ENCODE assay signal across 9 mouse cellular contexts in the genomic region with DNA sequence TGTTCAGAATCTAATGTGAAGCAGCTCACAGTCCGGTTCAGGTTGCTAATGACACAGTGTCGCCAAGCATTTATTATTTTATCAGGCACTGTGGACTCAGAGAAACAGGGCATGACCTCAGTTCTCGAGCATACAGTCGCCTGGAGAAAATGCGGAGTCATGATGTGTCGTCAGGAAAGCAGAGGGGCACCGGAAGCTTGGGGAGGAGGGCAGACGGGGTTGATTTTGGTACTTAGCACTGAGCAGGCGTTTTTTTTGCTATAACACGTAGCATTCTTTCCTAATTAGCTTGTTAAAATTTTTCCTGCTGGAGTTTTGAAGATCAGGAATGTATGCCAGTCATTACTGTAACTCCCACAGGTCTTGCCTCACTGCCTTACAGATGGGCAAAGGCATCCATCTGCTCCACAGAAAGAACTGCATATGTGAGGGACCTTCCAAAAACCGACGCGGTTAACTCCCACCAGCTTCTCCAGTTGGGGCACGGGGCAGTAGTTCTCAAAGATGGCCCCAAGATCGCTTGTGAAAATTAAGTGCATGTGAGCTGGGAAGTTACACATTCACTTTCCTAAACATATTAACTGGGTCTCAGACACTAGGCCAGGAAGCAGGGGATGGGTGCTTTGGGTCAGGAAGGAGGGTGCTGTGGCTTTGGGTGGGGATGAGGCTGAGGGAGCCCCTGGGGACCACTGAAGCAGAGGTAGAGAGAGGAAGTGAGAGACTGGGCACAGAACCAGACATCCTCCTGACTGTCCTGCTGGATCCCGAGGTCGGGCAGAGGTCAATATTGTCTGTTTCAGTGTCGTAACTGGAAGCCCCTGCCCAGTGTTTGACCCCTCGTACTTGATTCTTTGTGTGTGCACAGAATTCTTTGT. TPM values are rescaled to one million over a fixed set of nuclear protein-coding genes. Genes with fewer than 3 reads are reported as not detected.
DNase-seq lines count a peak whose midpoint lies in the region; ATAC-seq and TF ChIP-seq lines count a peak whose summit lies in the region.
"Had no signal": no experiment of that assay in that cellular context is flagged by ENCODE, and none has a peak within 500 bp of the region (broad histone marks: within the 10 kb centered on the region; RNA-seq: fewer than 3 reads in every experiment).

No protein-coding gene starts in this region.

- no peak for ATAC-seq in liver, embryonic 15.5 days (ENCODE audit: insufficient read depth)

- H3K9me3 ChIP-seq in ES-E14 (ENCODE audit: control insufficient read depth, insufficient read depth, low read depth, low read length), result no peaks in the 10 kb centered on the region
- H3K9me3 ChIP-seq in liver, embryonic 15.5 days (replicated peaks), result no peaks in the 10 kb centered on the region
- H3K9me3 ChIP-seq: hindbrain, embryonic 15.5 days had no signal

- H3K4me2 ChIP-seq in liver, embryonic 15.5 days, result peak overlapping the region; percentile 9
- H3K4me2 ChIP-seq: hindbrain, embryonic 15.5 days had no signal

- peak overlapping the region; percentile 47 for H3K27ac ChIP-seq in ES-E14 (ENCODE audit: insufficient read depth, low read depth, low read length, poor library complexity, severe bottlenecking)
- H3K27ac ChIP-seq in liver, embryonic 15.5 days (replicated peaks), result no peak overlapping the region
- H3K27ac ChIP-seq: hindbrain, embryonic 15.5 days had no signal

- H3K9ac ChIP-seq in ES-E14 (ENCODE audit: insufficient read depth, low read depth, low read length, poor library complexity, severe bottlenecking), result no peak overlapping the region; the same call in 1 of the 2 replicates
- H3K9ac ChIP-seq in liver, embryonic 15.5 days, result no peak overlapping the region
- H3K9ac ChIP-seq: hindbrain, embryonic 15.5 days had no signal

- no peak overlapping the region for H3K4me3 ChIP-seq in ES-E14 (ENCODE audit: insufficient read depth in 1 of 2, low read depth in 1 of 2, low read length in 2 of 2, poor library complexity in 1 of 2, severe bottlenecking in 1 of 2)
- no peak overlapping the region for H3K4me3 ChIP-seq in liver, embryonic 15.5 days (replicated peaks)
- H3K4me3 ChIP-seq: hindbrain, embryonic 15.5 days had no signal

- in situ Hi-C loops in ES-E14 (cut with MboI; ENCODE audit: low sequenced_read_pairs in 2 of 2, unreplicated experiment in 2 of 2), result no loop called here

- H3K27me3 ChIP-seq in liver, embryonic 15.5 days, result peaks cover 4% of the 10 kb centered on the region
- H3K27me3 ChIP-seq: hindbrain, embryonic 15.5 days had no signal

- H3K4me1 ChIP-seq in ES-E14 (ENCODE audit: control insufficient read depth in 2 of 2, insufficient read depth in 2 of 2, low read length in 2 of 2, poor library complexity in 1 of 2), result peaks cover 4 to 18% of the 10 kb centered on the region in 2 experiments; a peak in 2 of 4 replicates
- H3K4me1 ChIP-seq in liver, embryonic 15.5 days (replicated peaks), result peaks cover 23% of the 10 kb centered on the region

- 14% methylated on average over 19 of the region's 19 CpGs for WGBS in liver, embryonic 15.5 days (ENCODE audit: insufficient replicate concordance)

- DNase-seq in A20 (ENCODE audit: low read depth, low spot score) (peak; percentile 57), ES-E14 (ENCODE audit: low read depth, low spot score) (no peak)
- peak; percentile 59 for DNase-seq in forelimb bud, embryonic 11.5 days (ENCODE audit: low read depth, low spot score)
- DNase-seq in thymus, postnatal 25 days, result peak; percentile 65
- no peak for DNase-seq in frontal cortex, postnatal 14 days (ENCODE audit: low spot score in 2 of 2)
- DNase-seq in adrenal gland, postnatal 36 days, result no peak
- no peak for DNase-seq in left cerebral cortex, adult 11 months (ENCODE audit: low spot score)

- no peaks in the 10 kb centered on the region for H3K36me3 ChIP-seq in ES-E14 (ENCODE audit: control insufficient read depth, insufficient read depth, low read length, poor library complexity, severe bottlenecking)
- H3K36me3 ChIP-seq in liver, embryonic 15.5 days (replicated peaks), result no peaks in the 10 kb centered on the region
- H3K36me3 ChIP-seq: hindbrain, embryonic 15.5 days had no signal

TF ChIP-seq in ES-E14, 5 proteins besides CTCF, POLR2A, EP300 and RAD21:
- TF ChIP-seq ZC3H11A (IDR thresholded peaks at IDR 0.05; ENCODE audit: borderline replicate concordance, low read depth, low read length) (no peak), MAFK (IDR thresholded peaks at IDR 0.05; ENCODE audit: insufficient read depth, low read depth, low read length) (peak; percentile 91), CHD2 (IDR thresholded peaks at IDR 0.05; ENCODE audit: low read depth, low read length) (no peak)

RNA-seq across cellular contexts. Expression of a gene that starts 19.4 kb away (rescaled TPM):
- total RNA-seq in ES-E14 (2012; rRNA removed), result 107 and 167 TPM in 2 replicates
- 48.0 and 49.0 TPM in 2 replicates for polyA plus RNA-seq in liver, embryonic 15.5 days (2015; fragmentation: Nextera tagmentation; extraction: Ambion mirVana)
- 100 to 1,000 TPM; 103 to 122 TPM for total RNA-seq in adrenal gland, postnatal 36 days (2021)

RNA-seq across cellular contexts. Expression of a gene that starts 50.4 kb away (rescaled TPM):
- 46.9 and 47.7 TPM in 2 replicates for total RNA-seq in ES-E14 (2012; rRNA removed)
- 33.1 and 33.2 TPM in 2 replicates for polyA plus RNA-seq in liver, embryonic 15.5 days (2015; fragmentation: Nextera tagmentation; extraction: Ambion mirVana)
- total RNA-seq in adrenal gland, postnatal 36 days (2021), result 10 to 100 TPM; 19.4 to 19.6 TPM

RNA-seq across cellular contexts. Expression of a gene that starts 52.1 kb away (rescaled TPM):
- total RNA-seq in ES-E14 (2012; rRNA removed), result 8.9 and 9.3 TPM in 2 replicates
- 0.14 and 0.15 TPM in 2 replicates for polyA plus RNA-seq in liver, embryonic 15.5 days (2015; fragmentation: Nextera tagmentation; extraction: Ambion mirVana)
- total RNA-seq in adrenal gland, postnatal 36 days (2021), result 1 to 10 TPM; 1.9 to 2.5 TPM

Comparison
In these comparisons a context has a peak if more than half of its experiments do, and no peak if none do; other contexts are left out.
1. DNase-seq: peak in A20 (single experiment), forelimb bud, embryonic 11.5 days (single experiment) and thymus, postnatal 25 days (single experiment); none in ES-E14 (single experiment), frontal cortex, postnatal 14 days (0 of 2), adrenal gland, postnatal 36 days (0 of 2) and left cerebral cortex, adult 11 months (single experiment).